Mouse (Mus musculus) heart, postnatal 0 days (tissue): ENCODE results near the gene Cgref1.

Source experiments
- CTCF ChIP-seq: IDR thresholded peaks from 2 replicates; pipeline ENCODE4 v1.5.1; 2016; ENCODE audit warnings: antibody characterized with exemption, control low read depth, low read depth
- EP300 ChIP-seq: IDR thresholded peaks from 2 replicates; pipeline ENCODE4 v1.6.1; 2016; ENCODE audit warnings: antibody characterized with exemption, low read depth

DNA sequence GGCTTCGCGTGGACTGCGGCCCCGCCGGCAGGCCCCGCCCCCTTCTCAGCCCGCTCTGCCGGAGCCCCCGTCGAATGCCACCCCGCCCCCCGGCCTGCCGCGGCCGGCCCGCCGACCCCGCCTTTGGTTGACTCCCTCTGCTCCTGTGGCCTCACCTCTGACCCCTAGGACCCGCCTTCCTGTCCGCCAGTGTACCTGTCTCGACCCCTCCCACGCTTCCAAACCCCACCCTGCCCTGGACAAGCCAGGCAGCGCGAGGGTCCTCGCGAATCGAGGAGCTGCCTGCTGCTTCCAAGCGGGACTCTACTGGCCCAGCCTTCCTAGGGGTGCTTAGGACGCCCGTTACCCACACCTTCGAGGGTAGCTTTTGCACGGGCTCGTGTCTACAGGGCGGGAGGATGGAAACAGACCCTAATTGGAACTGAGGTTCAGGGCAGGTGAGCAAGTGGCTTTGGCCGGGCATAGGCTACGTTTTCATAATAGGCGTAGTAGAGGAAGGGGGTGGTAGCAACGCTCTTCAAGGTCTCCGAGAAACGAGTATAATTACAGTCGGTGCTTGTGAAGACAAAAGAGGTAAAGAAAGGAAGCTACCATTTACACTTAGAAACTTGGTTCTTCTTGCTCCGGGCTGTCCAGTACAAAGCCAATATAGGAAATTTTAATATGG lies 56.2 kb downstream of the Cgref1 start:
- no peak for TF ChIP-seq CTCF
- no peak for TF ChIP-seq EP300
